In genomic region chr3:108092030-108092429, GRCm38 (mm10) we compare ENCODE assay signal across 26 mouse cellular contexts. TPM values are rescaled to one million over a fixed set of nuclear protein-coding genes. Genes with fewer than 3 reads are reported as not detected.
DNase-seq lines count a peak whose midpoint lies in the region; ATAC-seq and TF ChIP-seq lines count a peak whose summit lies in the region.
"Had no signal": no experiment of that assay in that cellular context is flagged by ENCODE, and none has a peak within 500 bp of the region (broad histone marks: within the 10 kb centered on the region; RNA-seq: fewer than 3 reads in every experiment).

No protein-coding gene starts in this region.

- ATAC-seq in liver, embryonic 12.5 days: no peak
- no peak for ATAC-seq in liver, postnatal 0 days
- ATAC-seq: CD4-positive, CD25-positive, alpha-beta regulatory T cell, adult 4 months; forebrain, embryonic 14.5 days; forebrain, embryonic 16.5 days had no signal

- no peaks in the 10 kb centered on the region for H3K9me3 ChIP-seq in liver, embryonic 12.5 days (replicated peaks)
- no peaks in the 10 kb centered on the region for H3K9me3 ChIP-seq in liver, postnatal 0 days (ENCODE audit: low read length)
- H3K9me3 ChIP-seq: embryonic facial prominence, embryonic 13.5 days; embryonic facial prominence, embryonic 15.5 days; forebrain, embryonic 10.5 days; forebrain, embryonic 12.5 days had no signal

- H3K27me3 ChIP-seq in liver, embryonic 12.5 days (replicated peaks): no peaks in the 10 kb centered on the region
- no peaks in the 10 kb centered on the region for H3K27me3 ChIP-seq in liver, postnatal 0 days (ENCODE audit: insufficient read depth, low read length)
- H3K27me3 ChIP-seq: embryonic facial prominence, embryonic 13.5 days; embryonic facial prominence, embryonic 15.5 days had no signal

- 65% methylated on average over 6 of the region's 6 CpGs for WGBS in liver, embryonic 12.5 days (ENCODE audit: insufficient replicate concordance)
- WGBS in liver, postnatal 0 days (ENCODE audit: insufficient replicate concordance): 72% methylated on average over 6 of the region's 6 CpGs

- no peak overlapping the region for H3K9ac ChIP-seq in liver, embryonic 12.5 days
- no peak overlapping the region for H3K9ac ChIP-seq in liver, postnatal 0 days (replicated peaks)
- H3K9ac ChIP-seq: embryonic facial prominence, embryonic 13.5 days; embryonic facial prominence, embryonic 15.5 days; forebrain, embryonic 12.5 days had no signal

- H3K4me1 ChIP-seq in liver, embryonic 12.5 days: peaks cover 73% of the 10 kb centered on the region
- peaks cover 37% of the 10 kb centered on the region for H3K4me1 ChIP-seq in liver, postnatal 0 days (ENCODE audit: insufficient read depth)
- H3K4me1 ChIP-seq: forebrain, embryonic 12.5 days had no signal

- no peaks in the 10 kb centered on the region for H3K36me3 ChIP-seq in liver, embryonic 12.5 days
- H3K36me3 ChIP-seq in liver, postnatal 0 days (replicated peaks; ENCODE audit: insufficient read depth, low read length): no peaks in the 10 kb centered on the region
- H3K36me3 ChIP-seq: embryonic facial prominence, embryonic 13.5 days; embryonic facial prominence, embryonic 15.5 days; forebrain, embryonic 10.5 days; forebrain, embryonic 12.5 days had no signal

- H3K4me3 ChIP-seq in liver, embryonic 12.5 days: no peak overlapping the region
- H3K4me3 ChIP-seq in liver, postnatal 0 days (ENCODE audit: low read depth, low read length): no peak overlapping the region
- H3K4me3 ChIP-seq: embryonic facial prominence, embryonic 13.5 days; embryonic facial prominence, embryonic 15.5 days; erythroblast, embryonic 14.5 days; forebrain, embryonic 10.5 days; forebrain, embryonic 12.5 days had no signal

- TF ChIP-seq CTCF in liver, postnatal 0 days (IDR thresholded peaks at IDR 0.05; ENCODE audit: low read depth): no peak

- no peak overlapping the region for H3K4me2 ChIP-seq in liver, embryonic 12.5 days
- no peak overlapping the region for H3K4me2 ChIP-seq in liver, postnatal 0 days (ENCODE audit: low read depth, low read length)
- H3K4me2 ChIP-seq: embryonic facial prominence, embryonic 13.5 days; embryonic facial prominence, embryonic 15.5 days; forebrain, embryonic 12.5 days had no signal

- DNase-seq in adrenal gland, adult (ENCODE audit: inconsistent age in 2 of 2, low spot score in 1 of 2): peak; percentile 38 to 79
- no peak for DNase-seq in adrenal gland, adult 18-20 months (ENCODE audit: low spot score in 2 of 2)
- DNase-seq in adrenal gland, postnatal 10 days: peak; percentile 7
- DNase-seq in adrenal gland, postnatal 4 days (ENCODE audit: low spot score in 2 of 2): no peak
- DNase-seq in liver, postnatal 0 days: no peak
- DNase-seq in urinary bladder, adult 2 months (ENCODE audit: low spot score): peak; percentile 8
- no peak for DNase-seq in urinary bladder, postnatal 4 days (ENCODE audit: low spot score in 2 of 2)
- DNase-seq: adrenal gland, adult 8-10 months; adrenal gland, postnatal 36 days; B cell, adult 2 months; cerebellum, adult 11 months; cerebellum, adult 18-20 months; cerebellum, adult 8-10 months; cerebellum, adult 9-11 months; cerebellum, postnatal 14 days; cerebellum, postnatal 36 days; embryo, embryonic 11 days had no signal

- 0 out of 2 replicates have a peak overlapping the region, but pooled peaks have one; percentile 7 for H3K27ac ChIP-seq in liver, embryonic 12.5 days
- no peak overlapping the region for H3K27ac ChIP-seq in liver, postnatal 0 days (ENCODE audit: low read depth)
- H3K27ac ChIP-seq: embryonic facial prominence, embryonic 13.5 days; embryonic facial prominence, embryonic 15.5 days; forebrain, embryonic 10.5 days; forebrain, embryonic 12.5 days had no signal

- TF ChIP-seq EP300 in liver, postnatal 0 days (IDR thresholded peaks at IDR 0.05; ENCODE audit: low read depth): no peak

RNA-seq across cellular contexts. Expression of gene Gnat2, which starts 0.6 kb away (rescaled TPM):
- 10 to 100 TPM; 11.0 to 18.6 TPM for total RNA-seq in adrenal gland, adult 18-20 months (2021)
- total RNA-seq in adrenal gland, postnatal 10 days (2021): 1 to 10 TPM; 6.6 to 6.8 TPM
- 1 to 10 TPM; 3.9 to 4.1 TPM for total RNA-seq in adrenal gland, postnatal 4 days (2021)
- polyA plus RNA-seq in liver, embryonic 12.5 days (2016; fragmentation: Nextera tagmentation; extraction: Ambion mirVana): 2.7 and 3.3 TPM in 2 replicates
- 1.6 and 1.7 TPM in 2 replicates for polyA plus RNA-seq in liver, postnatal 0 days (2015; fragmentation: Nextera tagmentation; extraction: Ambion mirVana)
- 0.39 and 0.57 TPM in 2 replicates for polyA plus RNA-seq in urinary bladder, adult 2 months (2012; rRNA removed)
- polyA plus RNA-seq: CD4-positive, CD25-positive, alpha-beta regulatory T cell, adult 4 months had no signal

RNA-seq across cellular contexts. Expression of gene Ampd2, which starts 5.6 kb away (rescaled TPM):
- 100 to 1,000 TPM; 130 to 192 TPM for total RNA-seq in adrenal gland, adult 18-20 months (2021)
- total RNA-seq in adrenal gland, postnatal 10 days (2021): 10 to 100 TPM; 79.3 to 92.2 TPM
- total RNA-seq in adrenal gland, postnatal 4 days (2021): 100 to 1,000 TPM; 101 to 109 TPM
- 77.4 and 80.6 TPM in 2 replicates for polyA plus RNA-seq in liver, embryonic 12.5 days (2016; fragmentation: Nextera tagmentation; extraction: Ambion mirVana)
- polyA plus RNA-seq in liver, postnatal 0 days (2015; fragmentation: Nextera tagmentation; extraction: Ambion mirVana): 17.3 and 23.0 TPM in 2 replicates
- 33.5 and 37.8 TPM in 2 replicates for polyA plus RNA-seq in urinary bladder, adult 2 months (2012; rRNA removed)

RNA-seq across cellular contexts. Expression of gene Gstm4, which starts 47.3 kb away (rescaled TPM):
- 10 to 100 TPM; 19.6 to 20.3 TPM for total RNA-seq in adrenal gland, adult 18-20 months (2021)
- total RNA-seq in adrenal gland, postnatal 10 days (2021): 10 to 100 TPM; 12.8 to 13.3 TPM
- total RNA-seq in adrenal gland, postnatal 4 days (2021): 10 to 100 TPM; 15.6 to 16.5 TPM
- 16.2 and 16.6 TPM in 2 replicates for polyA plus RNA-seq in liver, embryonic 12.5 days (2016; fragmentation: Nextera tagmentation; extraction: Ambion mirVana)
- polyA plus RNA-seq in liver, postnatal 0 days (2015; fragmentation: Nextera tagmentation; extraction: Ambion mirVana): 12.9 and 13.5 TPM in 2 replicates
- 128 and 151 TPM in 2 replicates for polyA plus RNA-seq in urinary bladder, adult 2 months (2012; rRNA removed)

RNA-seq across cellular contexts. Expression of gene Gnai3, which starts 53.9 kb away (rescaled TPM):
- 100 to 1,000 TPM; 160 to 166 TPM for total RNA-seq in adrenal gland, adult 18-20 months (2021)
- 100 to 1,000 TPM; 101 to 113 TPM for total RNA-seq in adrenal gland, postnatal 10 days (2021)
- total RNA-seq in adrenal gland, postnatal 4 days (2021): 100 to 1,000 TPM; 128 to 135 TPM
- 89.0 and 91.7 TPM in 2 replicates for polyA plus RNA-seq in liver, embryonic 12.5 days (2016; fragmentation: Nextera tagmentation; extraction: Ambion mirVana)
- polyA plus RNA-seq in liver, postnatal 0 days (2015; fragmentation: Nextera tagmentation; extraction: Ambion mirVana): 41.9 and 49.1 TPM in 2 replicates
- polyA plus RNA-seq in urinary bladder, adult 2 months (2012; rRNA removed): 70.4 and 75.8 TPM in 2 replicates

Comparison
In these comparisons a context has a peak if more than half of its experiments do, and no peak if none do; other contexts are left out.
1. DNase-seq: peak in adrenal gland, adult (2 of 2), adrenal gland, postnatal 10 days (single experiment) and urinary bladder, adult 2 months (single experiment); none in adrenal gland, adult 18-20 months (0 of 2), adrenal gland, postnatal 4 days (0 of 2), liver, postnatal 0 days (single experiment) and urinary bladder, postnatal 4 days (0 of 2).